Mouse (Mus musculus): ENCODE data around the gene Nhlrc1. TPM values are rescaled to one million over a fixed set of nuclear protein-coding genes. Genes with fewer than 3 reads are reported as not detected.

Nhlrc1 gene
- polyA plus RNA-seq, 1 experiment from 2014 or later, result 5.7 TPM

DNA sequence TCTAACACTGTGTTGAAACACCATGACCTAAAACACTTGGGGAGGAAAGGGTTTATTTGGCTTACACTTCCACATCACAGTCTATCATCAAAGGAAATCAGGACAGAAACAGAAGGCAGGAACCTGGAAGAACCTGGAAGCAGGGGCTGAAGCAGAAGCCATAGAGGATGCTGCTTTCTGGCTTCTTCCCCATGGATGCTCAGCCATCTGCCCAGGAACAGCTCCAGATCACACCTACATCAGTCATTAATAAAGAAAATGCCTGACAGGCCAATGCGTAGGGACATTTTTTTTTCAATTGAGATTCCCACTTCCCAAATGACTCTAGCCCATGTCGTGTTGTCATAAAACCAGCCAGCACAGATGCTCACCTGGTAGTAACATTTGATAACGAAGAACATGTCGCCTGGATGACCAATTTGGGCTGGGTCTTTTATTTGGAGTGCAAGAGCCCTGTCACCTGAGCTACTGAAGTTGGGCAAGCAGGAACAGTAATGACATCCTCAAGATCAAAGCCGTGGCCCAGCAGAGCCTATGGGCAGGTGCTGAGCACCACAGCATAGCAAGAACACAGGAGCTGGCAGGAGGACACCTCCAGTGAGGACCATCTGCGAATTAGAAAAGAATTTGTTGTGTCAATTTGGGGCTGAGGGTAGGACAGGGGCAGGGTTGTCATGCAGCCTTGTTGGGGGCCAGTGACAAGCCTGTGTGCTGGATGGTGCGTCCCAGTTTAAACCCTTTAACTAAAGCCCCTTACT is 22.0 kb downstream of the Nhlrc1 start:
- Histone ChIP-seq H3K9ac (ENCODE audit: low read length) (no peak overlapping the region), H3K4me3 (ENCODE audit: low read depth, low read length) (no peak overlapping the region), H3K4me1 (ENCODE audit: control insufficient read depth, insufficient read depth, low read length) (no peaks in the 10 kb centered on the region), H3K4me2 (ENCODE audit: low read depth) (no peak overlapping the region), H3K27me3 (ENCODE audit: control insufficient read depth, insufficient read depth, low read length) (no peaks in the 10 kb centered on the region), H3K27ac (ENCODE audit: low read depth, low read length) (no peak overlapping the region), H3K36me3 (ENCODE audit: control insufficient read depth, insufficient read depth, low read length) (no peaks in the 10 kb centered on the region), H3K9me3 (ENCODE audit: control insufficient read depth, low read length) (no peaks in the 10 kb centered on the region)
- WGBS, result 79% methylated on average over 7 of the region's 7 CpGs
- no peak for ATAC-seq (ENCODE audit: insufficient read depth, low FRiP score, low TSS enrichment)
- no peak for DNase-seq (ENCODE audit: low spot score)

DNA sequence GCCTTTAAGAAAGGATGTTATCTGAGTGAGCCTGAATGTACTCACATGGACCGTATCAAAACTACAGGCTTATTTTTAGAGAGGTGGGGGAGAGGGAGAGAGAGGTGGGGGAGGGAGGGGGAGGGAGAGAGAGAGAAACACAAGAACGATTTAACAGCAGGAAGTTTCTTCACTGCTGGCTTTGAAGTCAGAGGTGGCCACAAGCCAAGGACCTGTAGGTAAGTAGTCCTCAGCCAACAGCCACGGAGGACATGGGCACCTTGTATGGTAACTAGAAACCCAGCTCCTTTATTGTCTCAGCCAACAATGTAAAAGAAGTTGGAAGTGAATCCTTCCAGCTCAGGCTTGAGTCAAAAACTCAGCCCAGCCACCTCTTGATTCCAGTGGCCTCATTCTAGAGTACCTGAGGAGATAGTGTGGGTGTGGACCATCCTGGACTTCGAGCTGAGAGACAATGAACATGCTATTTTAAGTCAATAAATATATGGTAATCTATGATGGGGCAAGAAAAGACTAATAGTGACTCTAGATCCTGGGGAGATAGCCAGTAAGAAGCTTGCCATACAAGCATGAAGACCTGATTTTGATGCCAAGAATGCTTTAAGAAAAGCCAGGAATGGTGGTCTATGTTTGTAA is 24.2 kb downstream of the Nhlrc1 start:
- no peaks in the 10 kb centered on the region for H3K4me1 ChIP-seq (ENCODE audit: control insufficient read depth, insufficient read depth, low read length)
- no peak overlapping the region for H3K4me3 ChIP-seq (ENCODE audit: low read depth, low read length)
- no peak overlapping the region for H3K9ac ChIP-seq (ENCODE audit: low read length)
- H3K36me3 ChIP-seq (ENCODE audit: control insufficient read depth, insufficient read depth, low read length), result no peaks in the 10 kb centered on the region
- no peaks in the 10 kb centered on the region for H3K9me3 ChIP-seq (ENCODE audit: control insufficient read depth, low read length)
- WGBS, result 44% methylated on average over 4 of the region's 4 CpGs
- no peak for DNase-seq (ENCODE audit: low spot score)
- ATAC-seq (ENCODE audit: insufficient read depth, low FRiP score, low TSS enrichment), result no peak
- no peak overlapping the region for H3K4me2 ChIP-seq (ENCODE audit: low read depth)
- H3K27me3 ChIP-seq (ENCODE audit: control insufficient read depth, insufficient read depth, low read length), result no peaks in the 10 kb centered on the region
- no peak overlapping the region for H3K27ac ChIP-seq (ENCODE audit: low read depth, low read length)

DNA sequence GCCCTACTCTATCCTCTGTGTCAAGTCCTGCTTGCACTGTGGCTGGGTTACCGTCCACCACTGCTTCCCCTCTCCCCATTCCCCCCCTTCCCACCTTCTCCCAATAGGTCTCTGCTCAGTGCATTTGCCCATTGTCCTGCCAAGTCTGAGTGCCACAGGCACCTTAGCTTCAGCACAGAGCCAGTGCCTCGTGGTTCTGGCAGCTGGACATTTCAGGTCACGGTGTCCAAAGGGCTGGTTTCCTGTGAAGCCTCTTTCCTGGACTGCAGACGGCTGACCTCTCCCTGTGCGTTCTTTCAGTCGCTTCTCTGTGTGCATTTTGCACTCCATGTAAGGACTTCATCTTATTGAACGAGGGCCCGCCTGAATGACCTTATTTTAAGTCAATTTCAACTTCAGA is 26.7 kb downstream of the Nhlrc1 start:
- no peaks in the 10 kb centered on the region for H3K27me3 ChIP-seq (ENCODE audit: control insufficient read depth, insufficient read depth, low read length)
- no peak for DNase-seq (ENCODE audit: low spot score)
- no peak overlapping the region for H3K27ac ChIP-seq (ENCODE audit: low read depth, low read length)
- no peak for ATAC-seq (ENCODE audit: insufficient read depth, low FRiP score, low TSS enrichment)
- H3K9ac ChIP-seq (ENCODE audit: low read length), result no peak overlapping the region
- WGBS, result 78% methylated on average over 8 of the region's 8 CpGs
- H3K4me1 ChIP-seq (ENCODE audit: control insufficient read depth, insufficient read depth, low read length), result no peaks in the 10 kb centered on the region
- no peak overlapping the region for H3K4me2 ChIP-seq (ENCODE audit: low read depth)
- no peaks in the 10 kb centered on the region for H3K9me3 ChIP-seq (ENCODE audit: control insufficient read depth, low read length)
- H3K4me3 ChIP-seq (ENCODE audit: low read depth, low read length), result no peak overlapping the region
- no peaks in the 10 kb centered on the region for H3K36me3 ChIP-seq (ENCODE audit: control insufficient read depth, insufficient read depth, low read length)

DNA sequence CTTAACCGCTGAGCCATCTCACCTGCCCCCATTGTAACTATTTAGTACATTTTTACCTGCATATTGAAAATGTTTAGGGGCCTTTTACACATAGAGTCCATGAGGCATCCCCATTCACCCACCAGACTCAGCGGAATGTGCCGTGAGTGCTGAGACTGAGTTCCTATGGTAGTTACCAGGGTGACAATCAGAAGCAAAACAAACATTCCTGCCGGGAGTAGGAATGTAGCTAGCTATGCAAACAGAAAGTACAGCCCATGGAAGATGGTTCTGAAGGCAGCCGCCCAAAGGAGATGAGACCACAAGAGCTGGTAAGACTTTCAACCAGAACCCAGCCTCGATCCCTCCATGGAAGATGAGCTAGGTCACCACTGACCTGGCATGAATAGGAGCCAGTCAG is 28.4 kb downstream of the Nhlrc1 start:
- DNase-seq (ENCODE audit: low spot score) (no peak), ATAC-seq (ENCODE audit: insufficient read depth, low FRiP score, low TSS enrichment) (no peak)
- WGBS, result 77% methylated on average over 6 of the region's 6 CpGs

DNA sequence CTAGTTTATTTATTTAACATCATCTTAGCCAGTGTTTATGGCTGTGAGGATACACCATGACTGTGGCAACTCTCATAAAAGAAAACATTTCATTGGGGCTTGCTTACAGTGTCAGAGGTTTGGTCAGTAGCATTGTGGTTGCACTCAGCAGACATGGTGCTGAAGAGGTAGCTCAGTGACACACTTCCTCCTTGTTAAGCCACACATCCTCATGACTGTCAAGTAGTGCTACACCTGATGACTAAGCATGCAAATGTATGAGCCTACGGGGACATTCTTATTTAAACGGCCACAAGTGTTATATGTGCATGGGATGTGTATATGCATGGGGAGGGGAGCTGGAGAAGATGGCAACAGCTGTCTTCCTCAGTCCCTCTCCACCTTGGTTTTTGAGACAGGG is 30.8 kb downstream of the Nhlrc1 start:
- no peak overlapping the region for H3K4me2 ChIP-seq (ENCODE audit: low read depth)
- H3K9me3 ChIP-seq (ENCODE audit: control insufficient read depth, low read length), result no peaks in the 10 kb centered on the region
- no peak overlapping the region for H3K9ac ChIP-seq (ENCODE audit: low read length)
- ATAC-seq (ENCODE audit: insufficient read depth, low FRiP score, low TSS enrichment), result no peak
- H3K4me1 ChIP-seq (ENCODE audit: control insufficient read depth, insufficient read depth, low read length), result no peaks in the 10 kb centered on the region
- 89% methylated on average over 2 of the region's 2 CpGs for WGBS
- no peak overlapping the region for H3K4me3 ChIP-seq (ENCODE audit: low read depth, low read length)
- H3K27me3 ChIP-seq (ENCODE audit: control insufficient read depth, insufficient read depth, low read length), result no peaks in the 10 kb centered on the region
- no peak for DNase-seq (ENCODE audit: low spot score)
- H3K36me3 ChIP-seq (ENCODE audit: control insufficient read depth, insufficient read depth, low read length), result no peaks in the 10 kb centered on the region
- no peak overlapping the region for H3K27ac ChIP-seq (ENCODE audit: low read depth, low read length)

More for the DNA sequence above, 28.4 kb downstream of the Nhlrc1 start:
- Histone ChIP-seq H3K4me3 (ENCODE audit: low read depth, low read length) (no peak overlapping the region), H3K9me3 (ENCODE audit: control insufficient read depth, low read length) (no peaks in the 10 kb centered on the region), H3K4me1 (ENCODE audit: control insufficient read depth, insufficient read depth, low read length) (no peaks in the 10 kb centered on the region), H3K9ac (ENCODE audit: low read length) (no peak overlapping the region), H3K4me2 (ENCODE audit: low read depth) (no peak overlapping the region), H3K27ac (ENCODE audit: low read depth, low read length) (no peak overlapping the region), H3K36me3 (ENCODE audit: control insufficient read depth, insufficient read depth, low read length) (no peaks in the 10 kb centered on the region), H3K27me3 (ENCODE audit: control insufficient read depth, insufficient read depth, low read length) (no peaks in the 10 kb centered on the region)

DNA sequence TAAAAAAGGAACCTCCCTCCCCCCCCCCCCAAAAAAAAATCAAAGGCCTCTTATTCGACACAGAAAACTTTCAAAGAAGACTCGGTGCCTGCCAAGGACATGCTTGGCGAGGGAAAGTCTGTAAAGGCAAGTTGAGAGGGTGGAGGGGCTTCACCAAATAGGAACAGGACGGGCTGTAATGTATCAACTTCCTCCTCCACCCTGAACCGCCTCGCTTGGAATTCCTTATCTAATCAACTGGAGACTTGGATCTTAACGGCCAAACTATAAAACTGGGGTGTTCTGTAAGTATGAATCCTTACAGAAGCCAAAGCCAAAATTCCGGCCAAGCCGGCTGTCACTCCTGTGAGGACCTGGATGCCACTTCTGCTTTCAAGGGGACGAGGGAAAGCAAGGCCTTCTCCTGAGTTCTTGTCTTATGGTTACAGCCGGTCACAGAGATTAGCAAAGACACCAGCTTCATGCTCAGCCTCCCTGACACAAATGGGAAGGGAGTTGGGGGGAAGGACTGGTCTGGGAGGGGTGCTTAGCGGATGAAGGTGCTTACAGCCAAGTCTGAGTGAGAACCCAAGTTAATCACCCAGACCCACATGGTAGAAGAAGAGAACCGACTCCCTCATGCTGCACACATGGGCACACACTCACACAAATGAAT is 34.7 kb downstream of the Nhlrc1 start:
- H3K9ac ChIP-seq (ENCODE audit: low read length), result no peak overlapping the region
- WGBS, result 83% methylated on average over 13 of the region's 13 CpGs
- no peaks in the 10 kb centered on the region for H3K36me3 ChIP-seq (ENCODE audit: control insufficient read depth, insufficient read depth, low read length)
- no peak for ATAC-seq (ENCODE audit: insufficient read depth, low FRiP score, low TSS enrichment)
- no peak overlapping the region for H3K4me3 ChIP-seq (ENCODE audit: low read depth, low read length)
- no peak overlapping the region for H3K4me2 ChIP-seq (ENCODE audit: low read depth)
- DNase-seq (ENCODE audit: low spot score), result no peak
- H3K9me3 ChIP-seq (ENCODE audit: control insufficient read depth, low read length), result no peaks in the 10 kb centered on the region
- no peak overlapping the region for H3K27ac ChIP-seq (ENCODE audit: low read depth, low read length)
- H3K4me1 ChIP-seq (ENCODE audit: control insufficient read depth, insufficient read depth, low read length), result no peaks in the 10 kb centered on the region
- no peaks in the 10 kb centered on the region for H3K27me3 ChIP-seq (ENCODE audit: control insufficient read depth, insufficient read depth, low read length)

DNA sequence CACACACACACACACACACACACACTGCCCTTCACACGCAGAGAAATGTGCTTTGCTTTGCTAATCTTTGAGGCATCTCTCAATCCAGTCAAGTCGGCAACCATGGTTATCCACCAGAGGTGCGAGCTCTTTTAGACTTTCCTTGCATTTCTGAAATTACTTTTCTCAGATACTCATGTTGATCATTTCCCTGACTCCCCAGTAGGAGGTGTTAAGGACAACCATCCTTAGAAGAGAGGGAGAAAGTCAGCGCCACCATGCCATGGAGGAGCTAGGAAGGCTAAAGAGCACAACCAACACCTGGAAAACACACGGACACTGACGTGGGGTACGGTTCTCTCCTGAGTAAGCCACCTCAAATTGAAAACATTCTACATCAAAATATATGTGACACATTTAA is 38.1 kb downstream of the Nhlrc1 start:
- WGBS, result 90% methylated on average over 7 of the region's 7 CpGs
- DNase-seq (ENCODE audit: low spot score), result no peak
- no peak overlapping the region for H3K27ac ChIP-seq (ENCODE audit: low read depth, low read length)

DNA sequence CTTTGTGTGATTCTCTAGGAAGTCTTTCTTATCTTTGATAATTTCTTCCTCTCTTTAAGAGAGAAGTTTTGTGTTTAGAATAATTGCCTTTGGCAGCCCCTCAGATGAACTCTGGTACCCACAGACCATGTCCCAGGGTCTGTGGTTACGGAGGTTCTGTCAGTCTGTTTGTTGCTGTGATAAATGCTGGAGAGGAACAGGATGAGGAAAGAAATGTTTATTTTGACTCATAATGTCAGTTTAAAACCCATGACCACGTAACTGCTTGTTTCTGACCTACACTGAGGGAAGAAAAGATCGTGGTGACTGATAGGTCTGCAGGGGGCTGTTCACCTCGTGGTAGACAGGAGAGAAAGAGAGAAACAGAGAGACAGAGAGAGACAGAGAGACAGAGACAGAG is 38.7 kb downstream of the Nhlrc1 start:
- H3K9me3 ChIP-seq (ENCODE audit: control insufficient read depth, low read length), result no peaks in the 10 kb centered on the region
- 45% methylated on average over 4 of the region's 4 CpGs for WGBS
- ATAC-seq (ENCODE audit: insufficient read depth, low FRiP score, low TSS enrichment) (no peak), DNase-seq (ENCODE audit: low spot score) (no peak)
- no peaks in the 10 kb centered on the region for H3K27me3 ChIP-seq (ENCODE audit: control insufficient read depth, insufficient read depth, low read length)
- no peaks in the 10 kb centered on the region for H3K36me3 ChIP-seq (ENCODE audit: control insufficient read depth, insufficient read depth, low read length)
- H3K27ac ChIP-seq (ENCODE audit: low read depth, low read length), result peak overlapping the region; percentile 78
- peak overlapping the region; percentile 41; the same call in 1 of the 2 replicates for H3K4me2 ChIP-seq (ENCODE audit: low read depth)
- no peak overlapping the region for H3K9ac ChIP-seq (ENCODE audit: low read length)
- H3K4me1 ChIP-seq (ENCODE audit: control insufficient read depth, insufficient read depth, low read length), result no peaks in the 10 kb centered on the region
- H3K4me3 ChIP-seq (ENCODE audit: low read depth, low read length), result no peak overlapping the region

More for the DNA sequence above, 38.1 kb downstream of the Nhlrc1 start:
- Histone ChIP-seq H3K4me2 (ENCODE audit: low read depth) (no peak overlapping the region), H3K9ac (ENCODE audit: low read length) (no peak overlapping the region), H3K4me1 (ENCODE audit: control insufficient read depth, insufficient read depth, low read length) (no peaks in the 10 kb centered on the region), H3K36me3 (ENCODE audit: control insufficient read depth, insufficient read depth, low read length) (no peaks in the 10 kb centered on the region), H3K9me3 (ENCODE audit: control insufficient read depth, low read length) (no peaks in the 10 kb centered on the region), H3K27me3 (ENCODE audit: control insufficient read depth, insufficient read depth, low read length) (no peaks in the 10 kb centered on the region), H3K4me3 (ENCODE audit: low read depth, low read length) (no peak overlapping the region)
- no peak for ATAC-seq (ENCODE audit: insufficient read depth, low FRiP score, low TSS enrichment)

Data from neural tube, embryonic 11.5 days (tissue).